Comparison of ENCODE assay signal across 9 mouse cellular contexts in the genomic region with DNA sequence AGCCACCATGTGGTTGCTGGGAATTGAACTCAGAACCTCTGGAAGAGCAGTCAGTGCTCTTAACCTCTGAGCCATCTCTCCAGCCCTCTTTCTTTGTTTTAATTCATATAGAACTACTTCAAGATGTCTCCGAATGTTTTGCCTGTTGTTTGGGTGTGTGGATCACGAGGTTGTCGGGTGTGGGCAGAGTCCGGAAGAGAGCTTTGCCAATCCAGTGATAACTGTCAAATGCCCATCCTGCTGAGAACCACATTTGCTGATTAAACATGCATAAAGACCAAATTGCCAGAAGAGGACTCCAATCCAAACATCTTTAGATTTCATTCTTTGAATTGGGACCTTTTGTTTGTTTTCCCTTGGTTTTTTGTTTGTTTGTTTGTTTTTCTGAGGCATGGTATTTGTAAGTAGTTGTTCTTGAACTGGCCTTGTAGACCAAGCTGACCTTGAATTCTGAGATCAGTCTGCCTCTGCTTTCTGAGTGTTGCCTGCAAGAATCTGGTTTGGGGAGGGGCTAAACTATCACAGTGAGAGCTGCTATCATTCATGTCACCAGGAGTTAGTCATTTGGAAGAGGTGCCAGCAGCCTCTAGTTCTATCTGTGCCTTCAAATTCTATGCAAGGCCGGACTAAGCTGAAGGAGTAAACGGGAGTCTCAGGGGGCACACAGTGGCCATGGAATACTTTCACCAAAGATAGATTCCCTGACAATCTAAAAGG. TPM values are rescaled to one million over a fixed set of nuclear protein-coding genes. Genes with fewer than 3 reads are reported as not detected.
"Had no signal": no experiment of that assay in that cellular context is flagged by ENCODE, and none has a peak within 500 bp of the region (broad histone marks: within the 10 kb centered on the region; RNA-seq: fewer than 3 reads in every experiment).

No protein-coding gene starts in this region.

- DNase-seq: kidney, postnatal 25 days; lung, adult 18-20 months; midbrain, embryonic 14.5 days; right cerebral cortex, adult 18-20 months; right cerebral cortex, postnatal 25 days; thymus, postnatal 4 days had no signal

RNA-seq across cellular contexts. Expression of a gene that starts 3.9 kb away (rescaled TPM):
- total RNA-seq: layer of hippocampus, postnatal 25 days; left cerebral cortex, adult 2 months had no signal

RNA-seq across cellular contexts. Expression of a gene that starts 16.3 kb away (rescaled TPM):
- total RNA-seq: layer of hippocampus, postnatal 25 days; left cerebral cortex, adult 2 months; left cerebral cortex, postnatal 25 days had no signal

RNA-seq across cellular contexts. Expression of a gene that starts 24.3 kb away (rescaled TPM):
- total RNA-seq: layer of hippocampus, postnatal 25 days; left cerebral cortex, adult 2 months; left cerebral cortex, postnatal 25 days had no signal

RNA-seq across cellular contexts. Expression of a gene that starts 26.9 kb away (rescaled TPM):
- total RNA-seq: layer of hippocampus, postnatal 25 days; left cerebral cortex, adult 2 months had no signal

RNA-seq across cellular contexts. Expression of a gene that starts 37.1 kb away (rescaled TPM):
- total RNA-seq: layer of hippocampus, postnatal 25 days; left cerebral cortex, adult 2 months; left cerebral cortex, postnatal 25 days had no signal
